Mouse (Mus musculus) heart, embryonic 10.5 days (tissue): ENCODE measurements around the gene Acoxl. TPM values are rescaled to one million over a fixed set of nuclear protein-coding genes. Genes with fewer than 3 reads are reported as not detected.

Experiments used
- DNase-seq: peaks from one replicate; pipeline ENCODE4 v3.0.0-alpha.2; 2017; ENCODE audit warnings: low spot score
- H3K27ac ChIP-seq: fragments of 300-500 bp; sonication (generic); 2 replicates; pipeline ENCODE4 v1.5.1; 2016; ENCODE audit warnings: mild to moderate bottlenecking
- H3K27me3 ChIP-seq: fragments of 300-500 bp; sonication (generic); 2 replicates; pipeline ENCODE4 v1.6.1; 2016; ENCODE audit warnings: mild to moderate bottlenecking; ENCODE audit not compliant: poor library complexity, insufficient read depth, severe bottlenecking
- H3K36me3 ChIP-seq: fragments of 300-500 bp; sonication (generic); 2 replicates; pipeline ENCODE4 v1.6.1; 2016; ENCODE audit warnings: mild to moderate bottlenecking, moderate library complexity
- H3K4me1 ChIP-seq: fragments of 300-500 bp; sonication (generic); 2 replicates; pipeline ENCODE4 v1.6.1; 2016; ENCODE audit warnings: mild to moderate bottlenecking
- H3K4me3 ChIP-seq: fragments of 300-500 bp; sonication (generic); 2 replicates; pipeline ENCODE4 v1.5.1; 2016; ENCODE audit warnings: mild to moderate bottlenecking, moderate library complexity
- H3K9me3 ChIP-seq: fragments of 300-500 bp; sonication (generic); 2 replicates; pipeline ENCODE4 v1.6.1; 2016; ENCODE audit warnings: mild to moderate bottlenecking, moderate library complexity
- WGBS: fragments of 180-500 bp; shearing (Covaris S2); methylation state at CpG from one replicate; pipeline ENCODE4 v1.1.7; 2016; 5-methylcytosine and 5-hydroxymethylcytosine counted together
- polyA plus RNA-seq: library from polyadenylated mRNA; unstranded; fragments of >200 nt; fragmentation: Nextera tagmentation; extraction: Ambion mirVana; gene quantifications from 2 replicates; pipeline ENCODE4 v1.2.1, GENCODE M21; 2016

Acoxl gene
- polyA plus RNA-seq, 1 experiment from 2014 or later = 0.39 TPM

- Histone ChIP-seq H3K36me3 (no peaks in the 10 kb centered on the region), H3K9me3 (no peaks in the 10 kb centered on the region), H3K27me3 (no peaks in the 10 kb centered on the region), H3K4me1 (no peaks in the 10 kb centered on the region; the same call in 1 of the 2 replicates), H3K4me3 (no peak overlapping the region), H3K27ac (no peak overlapping the region)
- DNase-seq = no peak
- WGBS = 38% methylated on average over 4 of the region's 4 CpGs
These were observed 193.4 kb downstream of the Acoxl start for GRCm38 (mm10) chr2:128032111-128032510.

- no peak overlapping the region for H3K27ac ChIP-seq
These were observed 194.8 kb downstream of the Acoxl start for GRCm38 (mm10) chr2:128033503-128033902.

GRCm38 (mm10) chr2:128034066-128034665, 195.5 kb downstream of the Acoxl start:
- H3K36me3 ChIP-seq = no peaks in the 10 kb centered on the region
- 87% methylated on average over 9 of the region's 9 CpGs for WGBS
- DNase-seq = no peak
- no peaks in the 10 kb centered on the region for H3K4me1 ChIP-seq
- H3K4me3 ChIP-seq = no peak overlapping the region
- H3K9me3 ChIP-seq = no peaks in the 10 kb centered on the region
- no peaks in the 10 kb centered on the region for H3K27me3 ChIP-seq
- H3K27ac ChIP-seq = no peak overlapping the region

More at GRCm38 (mm10) chr2:128033503-128033902, 194.8 kb downstream of the Acoxl start:
- no peak for DNase-seq
- Histone ChIP-seq H3K4me1 (no peaks in the 10 kb centered on the region), H3K27me3 (no peaks in the 10 kb centered on the region), H3K36me3 (no peaks in the 10 kb centered on the region), H3K9me3 (no peaks in the 10 kb centered on the region), H3K4me3 (no peak overlapping the region)
- WGBS = 83% methylated on average over 3 of the region's 3 CpGs

- H3K9me3 ChIP-seq = no peaks in the 10 kb centered on the region
- H3K27ac ChIP-seq = no peak overlapping the region
- H3K4me3 ChIP-seq = no peak overlapping the region
- no peaks in the 10 kb centered on the region for H3K36me3 ChIP-seq
- no peaks in the 10 kb centered on the region for H3K4me1 ChIP-seq
- 81% methylated on average over 5 of the region's 5 CpGs for WGBS
- no peak for DNase-seq
- H3K27me3 ChIP-seq = no peaks in the 10 kb centered on the region
These were observed 199.7 kb downstream of the Acoxl start for GRCm38 (mm10) chr2:128038259-128038890.

- H3K27me3 ChIP-seq = no peaks in the 10 kb centered on the region
- no peak overlapping the region for H3K4me3 ChIP-seq
These were observed 202.5 kb downstream of the Acoxl start for GRCm38 (mm10) chr2:128041066-128041750.

GRCm38 (mm10) chr2:128046454-128046853, 207.8 kb downstream of the Acoxl start:
- Histone ChIP-seq H3K4me1 (0 out of 2 replicates have a peak, but pooled peaks cover 3% of the 10 kb centered on the region), H3K27me3 (no peaks in the 10 kb centered on the region), H3K4me3 (no peak overlapping the region), H3K9me3 (no peaks in the 10 kb centered on the region), H3K36me3 (no peaks in the 10 kb centered on the region), H3K27ac (no peak overlapping the region)
- DNase-seq = no peak
- WGBS = 48% methylated on average over 4 of the region's 4 CpGs

More at GRCm38 (mm10) chr2:128041066-128041750, 202.5 kb downstream of the Acoxl start:
- DNase-seq = no peak
- Histone ChIP-seq H3K9me3 (no peaks in the 10 kb centered on the region), H3K27ac (no peak overlapping the region), H3K36me3 (no peaks in the 10 kb centered on the region), H3K4me1 (no peaks in the 10 kb centered on the region)
- 80% methylated on average over 12 of the region's 12 CpGs for WGBS

GRCm38 (mm10) chr2:128054905-128055304, 216.2 kb downstream of the Acoxl start:
- WGBS = 67% methylated on average over 4 of the region's 4 CpGs
- H3K9me3 ChIP-seq = no peaks in the 10 kb centered on the region
- H3K27ac ChIP-seq = no peak overlapping the region
- H3K36me3 ChIP-seq = no peaks in the 10 kb centered on the region
- no peak overlapping the region for H3K4me3 ChIP-seq
- no peaks in the 10 kb centered on the region for H3K4me1 ChIP-seq
- H3K27me3 ChIP-seq = no peaks in the 10 kb centered on the region
- DNase-seq = no peak

- DNase-seq = no peak
- H3K4me1 ChIP-seq = no peaks in the 10 kb centered on the region
- no peak overlapping the region for H3K4me3 ChIP-seq
- H3K27me3 ChIP-seq = no peaks in the 10 kb centered on the region
- H3K27ac ChIP-seq = no peak overlapping the region
- H3K9me3 ChIP-seq = no peaks in the 10 kb centered on the region
- no peaks in the 10 kb centered on the region for H3K36me3 ChIP-seq
- WGBS = 93% methylated on average over 5 of the region's 5 CpGs
These were observed 219.2 kb downstream of the Acoxl start for GRCm38 (mm10) chr2:128057872-128058271.

- 94% methylated on average over 1 of the region's 1 CpGs for WGBS
- H3K9me3 ChIP-seq = no peaks in the 10 kb centered on the region
- no peaks in the 10 kb centered on the region for H3K27me3 ChIP-seq
- no peak overlapping the region for H3K27ac ChIP-seq
- DNase-seq = no peak
- H3K4me1 ChIP-seq = no peaks in the 10 kb centered on the region
- H3K36me3 ChIP-seq = no peaks in the 10 kb centered on the region
- no peak overlapping the region for H3K4me3 ChIP-seq
These were observed 220.0 kb downstream of the Acoxl start for GRCm38 (mm10) chr2:128058627-128059026.

- H3K4me1 ChIP-seq = no peaks in the 10 kb centered on the region
- no peaks in the 10 kb centered on the region for H3K27me3 ChIP-seq
- 77% methylated on average over 6 of the region's 6 CpGs for WGBS
- H3K9me3 ChIP-seq = no peaks in the 10 kb centered on the region
- no peaks in the 10 kb centered on the region for H3K36me3 ChIP-seq
- no peak for DNase-seq
- no peak overlapping the region for H3K4me3 ChIP-seq
- no peak overlapping the region for H3K27ac ChIP-seq
These were observed 221.5 kb downstream of the Acoxl start for GRCm38 (mm10) chr2:128060213-128060612.

- DNase-seq = no peak
- 49% methylated on average over 6 of the region's 6 CpGs for WGBS
- Histone ChIP-seq H3K36me3 (no peaks in the 10 kb centered on the region), H3K27ac (no peak overlapping the region), H3K27me3 (no peaks in the 10 kb centered on the region), H3K4me3 (no peak overlapping the region), H3K4me1 (no peaks in the 10 kb centered on the region), H3K9me3 (no peaks in the 10 kb centered on the region)
These were observed 222.1 kb downstream of the Acoxl start for GRCm38 (mm10) chr2:128060680-128061287.

- 70% methylated on average over 7 of the region's 7 CpGs for WGBS
- no peak overlapping the region for H3K4me3 ChIP-seq
- DNase-seq = no peak
- no peaks in the 10 kb centered on the region for H3K36me3 ChIP-seq
- no peaks in the 10 kb centered on the region for H3K9me3 ChIP-seq
- H3K27me3 ChIP-seq = no peaks in the 10 kb centered on the region
- H3K27ac ChIP-seq = no peak overlapping the region
- no peaks in the 10 kb centered on the region for H3K4me1 ChIP-seq
These were observed 222.8 kb downstream of the Acoxl start for GRCm38 (mm10) chr2:128061491-128061890.

GRCm38 (mm10) chr2:128062756-128063155, 224.1 kb downstream of the Acoxl start:
- no peaks in the 10 kb centered on the region for H3K9me3 ChIP-seq
- H3K27me3 ChIP-seq = no peaks in the 10 kb centered on the region
- no peaks in the 10 kb centered on the region for H3K36me3 ChIP-seq
- no peak for DNase-seq
- H3K27ac ChIP-seq = no peak overlapping the region
- 0 out of 2 replicates have a peak, but pooled peaks cover 4% of the 10 kb centered on the region for H3K4me1 ChIP-seq
- WGBS = 92% methylated on average over 6 of the region's 6 CpGs
- H3K4me3 ChIP-seq = no peak overlapping the region
